Mouse (Mus musculus): ENCODE data around the gene Rp9. TPM values are rescaled to one million over a fixed set of nuclear protein-coding genes. Genes with fewer than 3 reads are reported as not detected.

The Rp9 gene
- polyA plus RNA-seq, 1 experiment from 2014 or later, result 58.3 TPM

GRCm38 (mm10) chr9:22399021-22399420 lies 70.5 kb downstream of the Rp9 start:
- WGBS, result 57% methylated on average over 4 of the region's 4 CpGs
- no peaks in the 10 kb centered on the region for H3K4me1 ChIP-seq (ENCODE audit: control insufficient read depth, insufficient read depth, low read length)
- H3K27ac ChIP-seq (ENCODE audit: low read length), result no peak overlapping the region
- H3K9ac ChIP-seq (ENCODE audit: low read depth, low read length), result no peak overlapping the region
- H3K27me3 ChIP-seq (replicated peaks; ENCODE audit: control insufficient read depth, insufficient read depth, low read length), result no peaks in the 10 kb centered on the region
- no peak overlapping the region for H3K4me3 ChIP-seq (ENCODE audit: low read length)
- no peak for ATAC-seq
- no peaks in the 10 kb centered on the region for H3K36me3 ChIP-seq (ENCODE audit: control insufficient read depth, insufficient read depth, low read length)
- H3K9me3 ChIP-seq (ENCODE audit: control insufficient read depth, low read length), result no peaks in the 10 kb centered on the region
- H3K4me2 ChIP-seq (ENCODE audit: low read depth, low read length), result no peak overlapping the region

GRCm38 (mm10) chr9:22394725-22395124 lies 74.8 kb downstream of the Rp9 start:
- Histone ChIP-seq H3K27ac (ENCODE audit: low read length) (no peak overlapping the region), H3K27me3 (replicated peaks; ENCODE audit: control insufficient read depth, insufficient read depth, low read length) (no peaks in the 10 kb centered on the region), H3K36me3 (ENCODE audit: control insufficient read depth, insufficient read depth, low read length) (no peaks in the 10 kb centered on the region), H3K4me3 (ENCODE audit: low read length) (no peak overlapping the region), H3K9ac (ENCODE audit: low read depth, low read length) (no peak overlapping the region), H3K4me1 (ENCODE audit: control insufficient read depth, insufficient read depth, low read length) (0 out of 2 replicates have a peak, but pooled peaks cover 5% of the 10 kb centered on the region), H3K4me2 (ENCODE audit: low read depth, low read length) (no peak overlapping the region), H3K9me3 (ENCODE audit: control insufficient read depth, low read length) (no peaks in the 10 kb centered on the region)
- no peak for ATAC-seq
- 88% methylated on average over 2 of the region's 2 CpGs for WGBS

GRCm38 (mm10) chr9:22390390-22390789 lies 79.2 kb downstream of the Rp9 start:
- Histone ChIP-seq H3K36me3 (ENCODE audit: control insufficient read depth, insufficient read depth, low read length) (no peaks in the 10 kb centered on the region), H3K27ac (ENCODE audit: low read length) (no peak overlapping the region), H3K9me3 (ENCODE audit: control insufficient read depth, low read length) (no peaks in the 10 kb centered on the region), H3K9ac (ENCODE audit: low read depth, low read length) (no peak overlapping the region), H3K4me3 (ENCODE audit: low read length) (no peak overlapping the region), H3K27me3 (replicated peaks; ENCODE audit: control insufficient read depth, insufficient read depth, low read length) (no peaks in the 10 kb centered on the region), H3K4me1 (ENCODE audit: control insufficient read depth, insufficient read depth, low read length) (peaks cover 16% of the 10 kb centered on the region; the same call in 1 of the 2 replicates), H3K4me2 (ENCODE audit: low read depth, low read length) (no peak overlapping the region)
- 68% methylated on average over 5 of the region's 5 CpGs for WGBS
- no peak for ATAC-seq

GRCm38 (mm10) chr9:22389736-22390245 lies 79.8 kb downstream of the Rp9 start:
- no peak for ATAC-seq
- Histone ChIP-seq H3K36me3 (ENCODE audit: control insufficient read depth, insufficient read depth, low read length) (no peaks in the 10 kb centered on the region), H3K9me3 (ENCODE audit: control insufficient read depth, low read length) (no peaks in the 10 kb centered on the region), H3K4me1 (ENCODE audit: control insufficient read depth, insufficient read depth, low read length) (peaks cover 16% of the 10 kb centered on the region; the same call in 1 of the 2 replicates), H3K9ac (ENCODE audit: low read depth, low read length) (peak overlapping the region; percentile 90), H3K4me2 (ENCODE audit: low read depth, low read length) (peak overlapping the region; percentile 92), H3K4me3 (ENCODE audit: low read length) (peak overlapping the region; percentile 96), H3K27ac (ENCODE audit: low read length) (no peak overlapping the region; the same call in 1 of the 2 replicates), H3K27me3 (replicated peaks; ENCODE audit: control insufficient read depth, insufficient read depth, low read length) (no peaks in the 10 kb centered on the region)
- WGBS, result 62% methylated on average over 6 of the region's 6 CpGs

GRCm38 (mm10) chr9:22389021-22389476 lies 80.5 kb downstream of the Rp9 start, which contains the start of gene Anln:
TSS of gene Anln (minus strand) at chr9:22389188.
- Histone ChIP-seq H3K27me3 (replicated peaks; ENCODE audit: control insufficient read depth, insufficient read depth, low read length) (no peaks in the 10 kb centered on the region), H3K4me1 (ENCODE audit: control insufficient read depth, insufficient read depth, low read length) (peaks cover 16% of the 10 kb centered on the region; the same call in 1 of the 2 replicates), H3K9ac (ENCODE audit: low read depth, low read length) (peak within 1 kb of the TSS; percentile 90), H3K4me3 (ENCODE audit: low read length) (peak within 1 kb of the TSS; percentile 96), H3K27ac (ENCODE audit: low read length) (peak within 1 kb of the TSS; percentile 95), H3K4me2 (ENCODE audit: low read depth, low read length) (peak within 1 kb of the TSS; percentile 92), H3K9me3 (ENCODE audit: control insufficient read depth, low read length) (no peaks in the 10 kb centered on the region), H3K36me3 (ENCODE audit: control insufficient read depth, insufficient read depth, low read length) (no peaks in the 10 kb centered on the region)
- WGBS, result 0% methylated on average over 44 of the region's 44 CpGs
- ATAC-seq, result peak; percentile 96

DNA sequence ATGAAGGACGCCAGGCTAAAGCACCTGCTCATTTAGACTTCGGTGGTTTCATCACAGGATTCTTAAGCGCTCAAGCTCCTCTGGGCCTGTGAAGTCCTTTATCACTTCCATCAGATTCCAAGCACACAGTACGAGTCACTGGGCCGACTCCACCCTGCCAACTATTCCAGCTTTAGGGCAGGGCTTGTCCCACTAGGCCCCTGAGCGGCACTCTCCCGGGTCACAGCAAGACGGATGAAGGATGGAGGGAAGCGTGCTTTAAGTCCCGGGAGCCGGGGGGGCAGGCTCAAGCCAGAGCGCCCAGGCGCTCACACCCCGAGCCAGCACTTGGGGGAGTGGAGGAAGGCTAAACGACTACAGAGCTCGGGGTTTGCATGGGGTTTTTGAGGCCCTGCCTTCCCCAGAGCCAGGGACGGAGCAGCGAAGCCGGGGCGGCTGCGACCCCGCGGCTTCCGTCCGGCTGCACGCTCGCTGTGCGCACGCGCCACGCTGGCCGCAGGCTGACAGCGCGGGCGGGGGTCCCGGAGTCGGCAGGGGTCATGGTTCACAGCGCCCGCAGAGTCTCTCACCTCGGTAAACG lies 81.1 kb downstream of the Rp9 start:
- peak overlapping the region; percentile 96 for H3K4me3 ChIP-seq (ENCODE audit: low read length)
- peak overlapping the region; percentile 95 for H3K27ac ChIP-seq (ENCODE audit: low read length)
- peak overlapping the region; percentile 92 for H3K4me2 ChIP-seq (ENCODE audit: low read depth, low read length)
- H3K9ac ChIP-seq (ENCODE audit: low read depth, low read length), result peak overlapping the region; percentile 90
- WGBS, result under 1% methylated on average over 41 of the region's 41 CpGs
- no peaks in the 10 kb centered on the region for H3K9me3 ChIP-seq (ENCODE audit: control insufficient read depth, low read length)
- no peaks in the 10 kb centered on the region for H3K36me3 ChIP-seq (ENCODE audit: control insufficient read depth, insufficient read depth, low read length)
- H3K4me1 ChIP-seq (ENCODE audit: control insufficient read depth, insufficient read depth, low read length), result peaks cover 16% of the 10 kb centered on the region; the same call in 1 of the 2 replicates
- ATAC-seq, result peak; percentile 76
- no peaks in the 10 kb centered on the region for H3K27me3 ChIP-seq (replicated peaks; ENCODE audit: control insufficient read depth, insufficient read depth, low read length)

DNA sequence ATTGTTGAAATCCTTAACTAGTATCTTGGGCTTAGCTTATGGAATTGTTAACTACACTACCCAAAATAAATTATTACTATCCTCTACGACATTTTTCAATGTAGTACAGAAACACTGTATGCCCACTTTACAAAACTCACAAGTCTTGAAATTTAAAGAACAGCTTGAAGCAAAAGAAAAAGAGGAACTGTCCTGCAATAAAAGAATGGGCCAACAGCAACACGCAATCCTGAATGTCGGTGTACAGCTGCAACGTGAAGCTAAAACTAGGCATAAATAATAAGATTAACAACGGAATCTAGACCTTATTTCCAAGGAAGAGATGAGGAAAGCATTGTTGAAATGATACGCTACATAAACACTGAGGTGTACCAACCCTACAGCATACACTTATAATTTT lies 81.6 kb downstream of the Rp9 start:
- H3K27me3 ChIP-seq (replicated peaks; ENCODE audit: control insufficient read depth, insufficient read depth, low read length), result no peaks in the 10 kb centered on the region

DNA sequence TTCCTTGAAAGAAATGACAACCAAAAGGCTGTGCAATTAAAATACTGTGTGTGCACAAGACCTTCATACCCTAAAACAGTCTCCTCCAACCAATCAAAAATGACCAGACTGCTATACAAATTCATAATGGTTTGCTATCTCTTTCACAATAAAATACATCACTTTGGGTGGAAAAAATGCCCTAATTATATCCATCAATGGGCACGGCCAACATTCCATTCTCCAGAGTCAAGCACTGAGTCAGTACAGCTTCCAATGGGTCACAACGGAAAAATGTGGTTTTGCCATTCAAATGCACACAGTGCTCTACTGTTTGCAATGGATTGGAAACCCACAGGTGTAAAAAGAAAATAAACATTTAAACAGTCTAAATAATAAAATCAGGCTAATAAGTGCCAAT lies 83.7 kb downstream of the Rp9 start:
- 58% methylated on average over 2 of the region's 2 CpGs for WGBS
- ATAC-seq, result no peak
- 0 out of 2 replicates have a peak, but pooled peaks cover 2% of the 10 kb centered on the region for H3K36me3 ChIP-seq (ENCODE audit: control insufficient read depth, insufficient read depth, low read length)
- H3K4me3 ChIP-seq (ENCODE audit: low read length), result no peak overlapping the region
- H3K27me3 ChIP-seq (replicated peaks; ENCODE audit: control insufficient read depth, insufficient read depth, low read length), result no peaks in the 10 kb centered on the region
- H3K27ac ChIP-seq (ENCODE audit: low read length), result no peak overlapping the region; the same call in 1 of the 2 replicates
- H3K4me1 ChIP-seq (ENCODE audit: control insufficient read depth, insufficient read depth, low read length), result peaks cover 16% of the 10 kb centered on the region; the same call in 1 of the 2 replicates
- no peak overlapping the region for H3K4me2 ChIP-seq (ENCODE audit: low read depth, low read length)
- H3K9me3 ChIP-seq (ENCODE audit: control insufficient read depth, low read length), result no peaks in the 10 kb centered on the region
- no peak overlapping the region for H3K9ac ChIP-seq (ENCODE audit: low read depth, low read length)

More for the DNA sequence above, 81.6 kb downstream of the Rp9 start:
- Histone ChIP-seq H3K4me1 (ENCODE audit: control insufficient read depth, insufficient read depth, low read length) (peaks cover 16% of the 10 kb centered on the region; the same call in 1 of the 2 replicates), H3K27ac (ENCODE audit: low read length) (peak overlapping the region; percentile 95), H3K9me3 (ENCODE audit: control insufficient read depth, low read length) (no peaks in the 10 kb centered on the region), H3K4me3 (ENCODE audit: low read length) (peak overlapping the region; percentile 96), H3K4me2 (ENCODE audit: low read depth, low read length) (peak overlapping the region; percentile 92), H3K9ac (ENCODE audit: low read depth, low read length) (peak overlapping the region; percentile 90), H3K36me3 (ENCODE audit: control insufficient read depth, insufficient read depth, low read length) (no peaks in the 10 kb centered on the region)
- WGBS, result 12% methylated on average over 6 of the region's 6 CpGs
- no peak for ATAC-seq

DNA sequence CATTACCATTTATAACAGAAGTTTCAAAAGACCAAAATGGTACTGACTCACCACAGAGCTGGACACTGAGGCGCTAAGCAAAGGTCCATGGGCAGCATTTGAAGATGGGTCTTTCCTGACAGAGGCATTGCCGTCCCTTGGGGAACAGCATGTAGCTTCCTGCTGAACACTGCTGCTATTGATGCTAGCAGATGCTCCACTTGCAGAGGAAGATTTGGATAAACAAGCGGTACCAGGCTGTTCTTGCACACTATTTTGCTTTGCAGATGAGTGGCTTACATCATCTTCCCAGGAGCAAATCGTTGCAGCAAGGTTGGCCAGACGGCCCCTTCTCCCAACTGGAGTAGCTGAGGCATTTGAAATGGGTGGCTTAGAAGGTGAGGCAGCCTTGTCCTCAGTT lies 93.5 kb downstream of the Rp9 start:
- H3K4me3 ChIP-seq (ENCODE audit: low read length), result no peak overlapping the region
- WGBS, result 84% methylated on average over 5 of the region's 5 CpGs
- H3K27ac ChIP-seq (ENCODE audit: low read length), result no peak overlapping the region
- H3K9me3 ChIP-seq (ENCODE audit: control insufficient read depth, low read length), result no peaks in the 10 kb centered on the region
- H3K4me1 ChIP-seq (ENCODE audit: control insufficient read depth, insufficient read depth, low read length), result no peaks in the 10 kb centered on the region
- no peak for ATAC-seq
- no peak overlapping the region for H3K9ac ChIP-seq (ENCODE audit: low read depth, low read length)
- H3K27me3 ChIP-seq (replicated peaks; ENCODE audit: control insufficient read depth, insufficient read depth, low read length), result no peaks in the 10 kb centered on the region
- H3K36me3 ChIP-seq (ENCODE audit: control insufficient read depth, insufficient read depth, low read length), result peaks cover 49% of the 10 kb centered on the region
- no peak overlapping the region for H3K4me2 ChIP-seq (ENCODE audit: low read depth, low read length)

Data from intestine, embryonic 16.5 days (tissue).